Mouse (Mus musculus): ENCODE results near the gene Lsm14b. TPM values are rescaled to one million over a fixed set of nuclear protein-coding genes. Genes with fewer than 3 reads are reported as not detected.

Lsm14b gene
- polyA plus RNA-seq (2012; rRNA removed): 8.1 and 8.8 TPM in 2 replicates

DNA sequence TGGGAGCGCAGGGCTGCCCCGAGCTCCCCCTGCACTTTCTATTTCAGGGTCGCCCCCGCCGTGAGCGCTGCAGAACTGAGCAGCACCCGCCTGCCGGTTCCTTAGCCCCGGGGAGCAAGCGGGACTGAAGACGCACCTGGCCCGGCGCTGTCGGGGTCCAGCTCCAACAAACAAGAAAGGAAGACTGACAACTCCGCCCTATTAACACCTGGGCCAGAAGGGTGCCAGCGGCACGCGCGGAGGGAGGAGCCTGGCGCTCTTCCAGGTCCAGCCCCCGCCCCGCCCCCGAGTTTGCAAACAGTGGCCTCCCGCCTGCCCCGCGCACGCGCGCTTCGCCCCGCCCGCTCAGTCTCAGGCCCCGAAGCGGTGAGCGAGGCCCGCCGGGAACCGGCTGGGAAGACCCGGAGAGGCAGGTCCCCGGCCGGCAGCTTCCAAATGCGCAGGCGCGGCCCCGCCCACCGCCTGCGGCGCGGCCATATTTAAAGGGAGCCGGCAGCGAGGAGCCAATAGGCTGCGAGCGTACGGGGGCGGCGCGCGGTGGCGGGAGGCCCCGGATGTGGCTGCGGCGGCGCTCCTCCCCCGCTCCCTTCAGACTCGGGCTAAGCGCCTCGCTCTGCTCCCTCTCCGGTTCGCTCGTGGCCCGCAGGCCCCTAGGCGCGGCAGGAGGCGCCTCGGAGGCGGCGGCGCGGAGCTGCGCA is at the start of gene Lsm14b:
Lsm14b (plus strand) TSS at position 587 of the 698 bp plus-strand sequence.

GRCm38 (mm10) chr2:179976628-179977343 is 48.0 kb upstream of the Lsm14b start, which contains the start of gene Taf4:
Gene Taf4, minus strand, starts transcription at chr2:179976646.

DNA sequence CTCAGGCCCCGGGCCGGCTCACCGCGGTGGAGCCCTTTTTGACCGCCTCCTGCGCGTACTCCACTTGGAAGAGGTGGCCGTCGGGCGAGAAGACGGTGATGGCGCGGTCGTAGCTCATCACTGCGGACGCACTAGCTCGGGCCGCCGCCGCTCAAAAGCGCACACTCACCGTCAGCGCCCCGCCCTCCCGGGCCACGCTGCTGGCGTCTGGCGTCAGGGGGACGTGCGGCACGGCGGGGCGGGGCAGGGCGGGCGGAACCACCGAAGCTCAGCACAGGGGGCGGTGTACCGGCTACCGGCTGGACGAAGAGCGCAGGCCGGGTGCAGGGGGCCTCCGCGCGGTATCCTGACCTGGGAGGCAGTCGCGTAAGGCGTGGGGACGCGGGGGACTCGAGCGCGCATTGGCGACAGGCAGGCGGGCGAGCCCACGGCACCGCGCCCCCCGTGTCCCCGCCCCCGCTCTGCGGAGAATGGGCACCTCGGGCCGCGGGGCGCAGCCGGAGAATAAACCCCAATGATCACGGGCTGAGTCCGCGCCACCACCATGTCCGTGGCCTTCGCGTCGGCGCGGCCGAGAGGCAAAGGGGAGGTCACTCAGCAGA is 17.6 kb downstream of the Lsm14b start, which contains the start of the genes Psma7 and Ss18l1:
Psma7 (minus strand) TSS at position 178 of the 602 bp plus-strand sequence.
Ss18l1 (plus strand) TSS at position 254 of the 602 bp plus-strand sequence.

GRCm38 (mm10) chr2:180070481-180071453 is 46.0 kb downstream of the Lsm14b start, which contains the start of gene Mtg2:
Gene Mtg2, plus strand, starts transcription at chr2:180070588.

Other genes with a start within 250 kb of the Lsm14b start
- gene Taf4, start 48.3 kb upstream of the Lsm14b start, polyA plus RNA-seq (2012; rRNA removed): 3.0 and 4.0 TPM in 2 replicates
- 112 and 122 TPM in 2 replicates for gene Psma7, start 17.4 kb downstream of the Lsm14b start, polyA plus RNA-seq (2012; rRNA removed)
- gene Ss18l1, start 17.5 kb downstream of the Lsm14b start, polyA plus RNA-seq (2012; rRNA removed): 1.2 and 1.5 TPM in 2 replicates
- gene Mtg2, start 45.6 kb downstream of the Lsm14b start, polyA plus RNA-seq (2012; rRNA removed): 8.5 and 9.7 TPM in 2 replicates
- gene Hrh3, start 79.5 kb downstream of the Lsm14b start, polyA plus RNA-seq (2012; rRNA removed): not detected in 2 replicates
- 6.8 and 7.0 TPM in 2 replicates for gene Osbpl2, start 94.3 kb downstream of the Lsm14b start, polyA plus RNA-seq (2012; rRNA removed)
- 32.1 and 33.1 TPM in 2 replicates for gene Adrm1, start 146.5 kb downstream of the Lsm14b start, polyA plus RNA-seq (2012; rRNA removed)
- gene Lama5, start 200.9 kb downstream of the Lsm14b start, polyA plus RNA-seq (2012; rRNA removed): 4.1 and 6.3 TPM in 2 replicates
- gene Rps21, start 232.4 kb downstream of the Lsm14b start, polyA plus RNA-seq (2012; rRNA removed): 1,569 and 1,678 TPM in 2 replicates
- gene Cables2, start 248.5 kb downstream of the Lsm14b start, polyA plus RNA-seq (2012; rRNA removed): 5.7 and 6.2 TPM in 2 replicates